ENCODE assay signal across 7 mouse cellular contexts in genomic region chr19:60946656-60947055, GRCm38 (mm10). TPM values are rescaled to one million over a fixed set of nuclear protein-coding genes. Genes with fewer than 3 reads are reported as not detected.
DNase-seq lines count a peak whose midpoint lies in the region; ATAC-seq and TF ChIP-seq lines count a peak whose summit lies in the region.

No protein-coding gene starts in this region.

- 50% methylated on average over 2 of the region's 2 CpGs for WGBS in heart, embryonic 15.5 days
- WGBS in lung, embryonic 14.5 days: 51% methylated on average over 2 of the region's 2 CpGs
- 69% methylated on average over 2 of the region's 2 CpGs for whole genome bisulfite sequencing in midbrain, embryonic 11.5 days

- no peak overlapping the region for H3K4me3 ChIP-seq in heart, embryonic 15.5 days
- no peak overlapping the region for H3K4me3 ChIP-seq in lung, embryonic 14.5 days (ENCODE audit: low read depth, low read length)
- no peak overlapping the region for H3K4me3 ChIP-seq in midbrain, embryonic 11.5 days (ENCODE audit: low read depth, low read length)

- peaks cover 36% of the 10 kb centered on the region for H3K4me1 ChIP-seq in heart, embryonic 15.5 days (replicated peaks)
- peaks cover 13% of the 10 kb centered on the region; the same call in 1 of the 2 replicates for H3K4me1 ChIP-seq in lung, embryonic 14.5 days (ENCODE audit: insufficient read depth)
- H3K4me1 ChIP-seq in midbrain, embryonic 11.5 days (ENCODE audit: control insufficient read depth, insufficient read depth, low read length): no peaks in the 10 kb centered on the region

- peak; percentile 31 for DNase-seq in 3134 (ENCODE audit: extremely low read depth, insufficient read length, low spot score)
- DNase-seq in CD4-positive helper T cell, adult 2 months (ENCODE audit: low read depth, low spot score): peak; percentile 20
- DNase-seq in lung, embryonic 14.5 days: peak; percentile 43
- no peak for DNase-seq in frontal cortex, adult 2 months (ENCODE audit: extremely low spot score in 1 of 2, low spot score in 1 of 2)
- DNase-seq in urinary bladder, postnatal 10 days (ENCODE audit: low spot score): no peak
- no peak for DNase-seq in midbrain, embryonic 11.5 days (ENCODE audit: low spot score, missing footprints)

- ATAC-seq in heart, embryonic 15.5 days (replicated peaks; ENCODE audit: insufficient number of reproducible peaks, insufficient read depth, low FRiP score, low read depth): 0 out of 2 replicates have a peak, but pooled peaks have one; percentile 16
- no peak for ATAC-seq in lung, embryonic 14.5 days (ENCODE audit: insufficient read depth)
- ATAC-seq in midbrain, embryonic 11.5 days (ENCODE audit: low FRiP score): no peak

- H3K9ac ChIP-seq in heart, embryonic 15.5 days: no peak overlapping the region
- H3K9ac ChIP-seq in lung, embryonic 14.5 days: no peak overlapping the region
- H3K9ac ChIP-seq in midbrain, embryonic 11.5 days (ENCODE audit: low read length): no peak overlapping the region

- no peaks in the 10 kb centered on the region for H3K9me3 ChIP-seq in heart, embryonic 15.5 days (replicated peaks)
- H3K9me3 ChIP-seq in lung, embryonic 14.5 days (ENCODE audit: low read depth, low read length): no peaks in the 10 kb centered on the region
- H3K9me3 ChIP-seq in midbrain, embryonic 11.5 days (ENCODE audit: control insufficient read depth, low read length): no peaks in the 10 kb centered on the region

- H3K36me3 ChIP-seq in heart, embryonic 15.5 days: no peaks in the 10 kb centered on the region
- no peaks in the 10 kb centered on the region for H3K36me3 ChIP-seq in lung, embryonic 14.5 days (ENCODE audit: insufficient read depth)
- no peaks in the 10 kb centered on the region for H3K36me3 ChIP-seq in midbrain, embryonic 11.5 days (ENCODE audit: control insufficient read depth, insufficient read depth, low read length)

- no peak for TF ChIP-seq CTCF in lung, embryonic 14.5 days (IDR thresholded peaks at IDR 0.05; ENCODE audit: low read depth)

- H3K27me3 ChIP-seq in heart, embryonic 15.5 days: no peaks in the 10 kb centered on the region
- H3K27me3 ChIP-seq in lung, embryonic 14.5 days (ENCODE audit: insufficient read depth, low read length): no peaks in the 10 kb centered on the region
- H3K27me3 ChIP-seq in midbrain, embryonic 11.5 days (ENCODE audit: control insufficient read depth, insufficient read depth, low read length): no peaks in the 10 kb centered on the region

- peak overlapping the region; percentile 83 for H3K27ac ChIP-seq in heart, embryonic 15.5 days
- H3K27ac ChIP-seq in lung, embryonic 14.5 days (ENCODE audit: low read depth): peak overlapping the region; percentile 81
- H3K27ac ChIP-seq in midbrain, embryonic 11.5 days (ENCODE audit: low read depth, low read length): no peak overlapping the region

- H3K4me2 ChIP-seq in heart, embryonic 15.5 days: no peak overlapping the region
- H3K4me2 ChIP-seq in lung, embryonic 14.5 days: no peak overlapping the region
- no peak overlapping the region for H3K4me2 ChIP-seq in midbrain, embryonic 11.5 days

RNA-seq across cellular contexts. Expression of gene Grk5, which starts 57.1 kb away (rescaled TPM):
- polyA plus RNA-seq in heart, embryonic 15.5 days (2015; fragmentation: Nextera tagmentation; extraction: Ambion mirVana): 3.2 and 3.4 TPM in 2 replicates
- polyA plus RNA-seq in lung, embryonic 14.5 days (2014; fragmentation: Nextera tagmentation; extraction: Ambion mirVana): 3.2 and 4.5 TPM in 2 replicates
- 6.6 and 7.2 TPM in 2 replicates for polyA plus RNA-seq in frontal cortex, adult 2 months (2012; rRNA removed)
- 2.7 and 2.8 TPM in 2 replicates for polyA plus RNA-seq in midbrain, embryonic 11.5 days (2014; fragmentation: Nextera tagmentation; extraction: Ambion mirVana)

Comparison
In these comparisons a context has a peak if more than half of its experiments do, and no peak if none do; other contexts are left out.
1. DNase-seq: peak in 3134 (single experiment), CD4-positive helper T cell, adult 2 months (single experiment) and lung, embryonic 14.5 days (single experiment); none in frontal cortex, adult 2 months (0 of 2), urinary bladder, postnatal 10 days (single experiment) and midbrain, embryonic 11.5 days (single experiment).